Mouse (Mus musculus) layer of hippocampus, postnatal 14 days (tissue): ENCODE data around the gene Slc17a1. TPM values are rescaled to one million over a fixed set of nuclear protein-coding genes. Genes with fewer than 3 reads are reported as not detected.

Source experiments
- DNase-seq, 2 experiments: peaks; one replicate each; pipeline ENCODE4 v3.0.0; 2021 to 2022; ENCODE audit warnings: low spot score in 2 of 2, mixed read lengths in 1 of 2
- long read RNA-seq, 2 experiments: library from polyadenylated mRNA; stranded (forward); transcript quantifications; one replicate each; pipeline ENCODE4 v2.0.0; 2021
- total RNA-seq, 2 experiments: library from RNA; stranded (reverse); gene quantifications; 2 replicates each; pipeline ENCODE4 v1.2.3; 2021

Gene Slc17a1
- not detected for total RNA-seq
- long read RNA-seq, experiment 1, result 0 reads
- long read RNA-seq, experiment 2, result 0 reads

- DNase-seq, result no peak
Measured at GRCm38 (mm10) chr13:23867405-23867804, at the start of gene Slc17a1. Slc17a1 (plus strand) TSS chr13:23867750.

- no peak for DNase-seq
Measured at GRCm38 (mm10) chr13:23820179-23820940, 47.2 kb upstream of the Slc17a1 start.

GRCm38 (mm10) chr13:23822213-23822612 lies 45.3 kb upstream of the Slc17a1 start:
- DNase-seq, result no peak

GRCm38 (mm10) chr13:23826606-23827005 lies 40.9 kb upstream of the Slc17a1 start:
- DNase-seq, result no peak

GRCm38 (mm10) chr13:23833053-23833452 lies 34.5 kb upstream of the Slc17a1 start:
- DNase-seq, result peak; percentile 10 to 22

- DNase-seq, result no peak
Measured at GRCm38 (mm10) chr13:23834836-23835235, 32.7 kb upstream of the Slc17a1 start.

- no peak for DNase-seq
Measured at GRCm38 (mm10) chr13:23836630-23837029, 30.9 kb upstream of the Slc17a1 start.

GRCm38 (mm10) chr13:23839308-23839707 lies 28.2 kb upstream of the Slc17a1 start, which contains the start of gene Slc17a3:
Slc17a3 (plus strand) TSS chr13:23839434.
- DNase-seq, result no peak

GRCm38 (mm10) chr13:23845851-23846250 lies 21.7 kb upstream of the Slc17a1 start:
- no peak for DNase-seq

- no peak for DNase-seq
Measured at GRCm38 (mm10) chr13:23849299-23849698, 18.3 kb upstream of the Slc17a1 start.

- DNase-seq, result no peak
Measured at GRCm38 (mm10) chr13:23856401-23856800, 11.1 kb upstream of the Slc17a1 start.

GRCm38 (mm10) chr13:23861815-23862214 lies 5.7 kb upstream of the Slc17a1 start:
- no peak for DNase-seq

GRCm38 (mm10) chr13:23864711-23865110 lies 2.8 kb upstream of the Slc17a1 start:
- DNase-seq, result no peak

- no peak for DNase-seq
Measured at GRCm38 (mm10) chr13:23866086-23866710, 1.4 kb upstream of the Slc17a1 start.

- no peak for DNase-seq
Measured at GRCm38 (mm10) chr13:23867000-23867399, 550 bp upstream of the Slc17a1 start.

- DNase-seq, result no peak
Measured at GRCm38 (mm10) chr13:23868790-23869533, 1.4 kb downstream of the Slc17a1 start.

GRCm38 (mm10) chr13:23869996-23870395 lies 2.4 kb downstream of the Slc17a1 start:
- no peak for DNase-seq

GRCm38 (mm10) chr13:23873141-23873540 lies 5.6 kb downstream of the Slc17a1 start:
- no peak for DNase-seq

GRCm38 (mm10) chr13:23879106-23879505 lies 11.6 kb downstream of the Slc17a1 start:
- no peak for DNase-seq

GRCm38 (mm10) chr13:23879636-23880035 lies 12.1 kb downstream of the Slc17a1 start:
- no peak for DNase-seq

- DNase-seq, result peak in 1 of 2 experiments; percentile 8
Measured at GRCm38 (mm10) chr13:23885540-23885939, 18.0 kb downstream of the Slc17a1 start.
